Mouse (Mus musculus) thymus, adult 18-20 months (tissue): ENCODE measurements around the gene Daam1.

Experiments used
- DNase-seq, 2 experiments: peaks; one replicate each; pipeline ENCODE4 v3.0.0; 2022; ENCODE audit warnings: mixed read lengths in 2 of 2

Gene Daam1

GRCm38 (mm10) chr12:71865937-71866336 lies 35.1 kb downstream of the Daam1 start:
- DNase-seq, result no peak

GRCm38 (mm10) chr12:71867345-71868240 lies 36.7 kb downstream of the Daam1 start:
- DNase-seq, result no peak

- DNase-seq, result no peak
Measured at GRCm38 (mm10) chr12:71870644-71871043, 39.8 kb downstream of the Daam1 start.

GRCm38 (mm10) chr12:71872330-71872729 lies 41.5 kb downstream of the Daam1 start:
- DNase-seq, result no peak

GRCm38 (mm10) chr12:71874561-71874960 lies 43.7 kb downstream of the Daam1 start:
- no peak for DNase-seq

GRCm38 (mm10) chr12:71874984-71875383 lies 44.1 kb downstream of the Daam1 start:
- DNase-seq, result no peak

- DNase-seq, result no peak
Measured at GRCm38 (mm10) chr12:71875761-71876489, 45.0 kb downstream of the Daam1 start.

GRCm38 (mm10) chr12:71880987-71881386 lies 50.1 kb downstream of the Daam1 start:
- no peak for DNase-seq

- DNase-seq, result no peak
Measured at GRCm38 (mm10) chr12:71881477-71881876, 50.6 kb downstream of the Daam1 start.

- no peak for DNase-seq
Measured at GRCm38 (mm10) chr12:71883066-71883711, 52.3 kb downstream of the Daam1 start.

- DNase-seq, result no peak
Measured at GRCm38 (mm10) chr12:71885170-71885574, 54.3 kb downstream of the Daam1 start.

- DNase-seq, result no peak
Measured at GRCm38 (mm10) chr12:71885717-71886116, 54.8 kb downstream of the Daam1 start.

GRCm38 (mm10) chr12:71886406-71886805 lies 55.5 kb downstream of the Daam1 start:
- DNase-seq, result no peak

- no peak for DNase-seq
Measured at GRCm38 (mm10) chr12:71886941-71887340, 56.1 kb downstream of the Daam1 start.

GRCm38 (mm10) chr12:71888370-71888769 lies 57.5 kb downstream of the Daam1 start:
- DNase-seq, result no peak

GRCm38 (mm10) chr12:71889266-71889665 lies 58.4 kb downstream of the Daam1 start:
- DNase-seq, result no peak

GRCm38 (mm10) chr12:71890282-71890681 lies 59.4 kb downstream of the Daam1 start:
- no peak for DNase-seq

GRCm38 (mm10) chr12:71891729-71892355 lies 61.0 kb downstream of the Daam1 start:
- no peak for DNase-seq

- no peak for DNase-seq
Measured at GRCm38 (mm10) chr12:71892996-71893605, 62.2 kb downstream of the Daam1 start.

GRCm38 (mm10) chr12:71898231-71898630 lies 67.4 kb downstream of the Daam1 start:
- DNase-seq, result no peak

- no peak for DNase-seq
Measured at GRCm38 (mm10) chr12:71898666-71899520, 68.0 kb downstream of the Daam1 start.
